8 mouse cellular contexts compared by ENCODE assay signal in genomic region chr5:21424614-21425602, GRCm38 (mm10). TPM values are rescaled to one million over a fixed set of nuclear protein-coding genes. Genes with fewer than 3 reads are reported as not detected.
A peak's percentile ranks its signal among the peaks of the same experiment; 100 is the strongest.
DNase-seq lines count a peak whose midpoint lies in the region; ATAC-seq and TF ChIP-seq lines count a peak whose summit lies in the region.

Gene Ccdc146 (minus strand): TSS chr5:21424677.
Gene Fam185a (plus strand): TSS chr5:21424958.

- H3K4me2 ChIP-seq in kidney, embryonic 14.5 days (replicated peaks; ENCODE audit: low read depth, low read length): peak within 1 kb of the TSS; percentile 96
- peak within 1 kb of the TSS; percentile 92 for H3K4me2 ChIP-seq in limb, embryonic 15.5 days

- no peaks in the 10 kb centered on the region for H3K27me3 ChIP-seq in kidney, embryonic 14.5 days (ENCODE audit: control insufficient read depth, insufficient read depth, low read length)
- H3K27me3 ChIP-seq in limb, embryonic 15.5 days: no peaks in the 10 kb centered on the region

- peak; percentile 100 for ATAC-seq in kidney, embryonic 14.5 days (ENCODE audit: low FRiP score, low TSS enrichment)
- peak; percentile 100 for ATAC-seq in limb, embryonic 15.5 days (ENCODE audit: insufficient number of reproducible peaks, low FRiP score, low TSS enrichment, low read depth)

- H3K9ac ChIP-seq in kidney, embryonic 14.5 days (ENCODE audit: low read depth, low read length): peak within 1 kb of the TSS; percentile 75
- H3K9ac ChIP-seq in limb, embryonic 15.5 days: peak within 1 kb of the TSS; percentile 64

- H3K36me3 ChIP-seq in kidney, embryonic 14.5 days (ENCODE audit: control insufficient read depth, insufficient read depth, low read length): no peaks in the 10 kb centered on the region
- no peaks in the 10 kb centered on the region for H3K36me3 ChIP-seq in limb, embryonic 15.5 days

- peak; percentile 96 for DNase-seq in A20 (ENCODE audit: low read depth, low spot score)
- DNase-seq in heart, adult 9 months (ENCODE audit: low spot score in 2 of 2): peak; percentile 98
- peak; percentile 74 to 81 for DNase-seq in monocyte, adult 2 months (ENCODE audit: low read depth in 1 of 2, low spot score in 2 of 2)
- DNase-seq in spleen, postnatal 36 days (ENCODE audit: low spot score in 2 of 2): peak; percentile 94 to 96

- under 1% methylated on average over 63 of the region's 68 CpGs for WGBS in kidney, embryonic 14.5 days
- WGBS in limb, embryonic 15.5 days: under 1% methylated on average over 68 of the region's 68 CpGs

- H3K9me3 ChIP-seq in kidney, embryonic 14.5 days (ENCODE audit: control insufficient read depth, low read length): no peaks in the 10 kb centered on the region
- no peaks in the 10 kb centered on the region for H3K9me3 ChIP-seq in limb, embryonic 15.5 days

- TF ChIP-seq CTCF in bone marrow macrophage, adult 2 months (IDR thresholded peaks at IDR 0.05; ENCODE audit: low read depth, low read length): no peak
- no peak for TF ChIP-seq CTCF in embryonic fibroblast, embryonic 13.5 days (IDR thresholded peaks at IDR 0.05; ENCODE audit: borderline replicate concordance, insufficient read depth, low read length)

- TF ChIP-seq POLR2A in bone marrow macrophage, adult 2 months (IDR thresholded peaks at IDR 0.05; ENCODE audit: borderline replicate concordance, low read depth, low read length): 0 out of 2 replicates have a peak, but pooled peaks have one; percentile 27
- TF ChIP-seq POLR2A in embryonic fibroblast, embryonic 13.5 days (IDR thresholded peaks at IDR 0.05; ENCODE audit: low read depth, low read length): peak; percentile 47; the same call in 1 of the 2 replicates

- H3K4me1 ChIP-seq in bone marrow macrophage, adult 2 months (ENCODE audit: control insufficient read depth, insufficient read depth, low read length): peaks cover 7% of the 10 kb centered on the region
- H3K4me1 ChIP-seq in embryonic fibroblast, embryonic 13.5 days (ENCODE audit: control insufficient read depth, insufficient read depth, low read length): peaks cover 5% of the 10 kb centered on the region
- no peaks in the 10 kb centered on the region for H3K4me1 ChIP-seq in kidney, embryonic 14.5 days (ENCODE audit: control insufficient read depth, insufficient read depth, low read length)
- 0 out of 2 replicates have a peak, but pooled peaks cover 11% of the 10 kb centered on the region for H3K4me1 ChIP-seq in limb, embryonic 15.5 days

- peak within 1 kb of the TSS; percentile 27; the same call in 1 of the 2 replicates for H3K27ac ChIP-seq in bone marrow macrophage, adult 2 months (ENCODE audit: insufficient read depth, low read depth, low read length)
- no peak within 1 kb of the TSS for H3K27ac ChIP-seq in embryonic fibroblast, embryonic 13.5 days (ENCODE audit: insufficient read depth, low read length)
- H3K27ac ChIP-seq in kidney, embryonic 14.5 days (ENCODE audit: low read depth, low read length): peak within 1 kb of the TSS; percentile 63; the same call in 1 of the 2 replicates
- H3K27ac ChIP-seq in limb, embryonic 15.5 days: peak within 1 kb of the TSS; percentile 43; the same call in 1 of the 2 replicates

- peak within 1 kb of the TSS; percentile 91 for H3K4me3 ChIP-seq in bone marrow macrophage, adult 2 months (ENCODE audit: insufficient read depth, low read length)
- peak within 1 kb of the TSS; percentile 78 for H3K4me3 ChIP-seq in embryonic fibroblast, embryonic 13.5 days (ENCODE audit: insufficient read depth, low read length)
- peak within 1 kb of the TSS; percentile 78 for H3K4me3 ChIP-seq in kidney, embryonic 14.5 days (ENCODE audit: low read length)
- H3K4me3 ChIP-seq in limb, embryonic 15.5 days: peak within 1 kb of the TSS; percentile 78

RNA-seq across cellular contexts. Expression of gene Ccdc146, which starts in this region (rescaled TPM):
- polyA plus RNA-seq in bone marrow macrophage, adult 2 months (2012; ENCODE audit: insufficient read depth, insufficient read length, missing spikeins): not detected in 2 replicates
- polyA plus RNA-seq in embryonic fibroblast, embryonic 13.5 days (2011; ENCODE audit: insufficient read length, low read depth, missing spikeins): not detected in 2 replicates
- 0.14 TPM in 1 of 2 replicates, not detected in the other for polyA plus RNA-seq in kidney, embryonic 14.5 days (2014; fragmentation: Nextera tagmentation; extraction: Ambion mirVana)
- polyA plus RNA-seq in limb, embryonic 15.5 days (2015; fragmentation: Nextera tagmentation; extraction: Ambion mirVana): 0.29 TPM in 1 of 2 replicates, not detected in the other

RNA-seq across cellular contexts. Expression of gene Fam185a, which starts in this region (rescaled TPM):
- polyA plus RNA-seq in bone marrow macrophage, adult 2 months (2012; ENCODE audit: insufficient read depth, insufficient read length, missing spikeins): 1.6 and 2.3 TPM in 2 replicates
- 9.9 and 10.3 TPM in 2 replicates for polyA plus RNA-seq in embryonic fibroblast, embryonic 13.5 days (2011; ENCODE audit: insufficient read length, low read depth, missing spikeins)
- polyA plus RNA-seq in kidney, embryonic 14.5 days (2014; fragmentation: Nextera tagmentation; extraction: Ambion mirVana): 5.8 and 7.4 TPM in 2 replicates
- 5.4 and 6.1 TPM in 2 replicates for polyA plus RNA-seq in limb, embryonic 15.5 days (2015; fragmentation: Nextera tagmentation; extraction: Ambion mirVana)
